Mouse (Mus musculus): ENCODE measurements at regions not wholly inside any gene's neighbourhood (a gene's known extent, or its start where the extent isn't known, plus 50 kb on each side); places are given as distances from the start of the nearest gene placed in this dataset.

- no peak for DNase-seq (ENCODE audit: low read depth, low spot score)
Measured at GRCm38 (mm10) chr4:124542696-124543095, 67.9 kb downstream of the 3100002H09Rik start.

GRCm38 (mm10) chr4:124538471-124538870, 72.1 kb downstream of the 3100002H09Rik start:
- DNase-seq (ENCODE audit: low read depth, low spot score), result no peak

DNA sequence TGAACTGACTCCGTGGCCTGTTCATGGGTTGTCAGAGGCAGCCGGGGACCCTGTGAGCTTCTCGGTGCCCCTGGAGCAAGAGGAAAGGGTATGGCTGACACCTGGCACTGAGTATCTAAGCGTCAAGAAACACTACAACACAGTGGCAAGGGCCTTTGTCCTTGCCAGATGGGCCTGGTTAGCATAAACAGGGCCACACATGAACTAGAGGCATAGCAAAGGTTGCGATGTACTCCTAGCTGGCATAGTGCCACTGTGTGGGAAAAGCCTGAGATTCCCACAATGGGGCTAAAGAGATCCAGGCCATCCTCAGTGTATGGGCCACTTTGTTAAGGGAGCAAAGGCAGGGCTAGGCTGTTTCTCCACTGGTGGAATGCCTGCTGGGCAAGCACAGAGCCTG, 72.9 kb downstream of the 3100002H09Rik start:
- no peak for DNase-seq (ENCODE audit: low read depth, low spot score)

DNA sequence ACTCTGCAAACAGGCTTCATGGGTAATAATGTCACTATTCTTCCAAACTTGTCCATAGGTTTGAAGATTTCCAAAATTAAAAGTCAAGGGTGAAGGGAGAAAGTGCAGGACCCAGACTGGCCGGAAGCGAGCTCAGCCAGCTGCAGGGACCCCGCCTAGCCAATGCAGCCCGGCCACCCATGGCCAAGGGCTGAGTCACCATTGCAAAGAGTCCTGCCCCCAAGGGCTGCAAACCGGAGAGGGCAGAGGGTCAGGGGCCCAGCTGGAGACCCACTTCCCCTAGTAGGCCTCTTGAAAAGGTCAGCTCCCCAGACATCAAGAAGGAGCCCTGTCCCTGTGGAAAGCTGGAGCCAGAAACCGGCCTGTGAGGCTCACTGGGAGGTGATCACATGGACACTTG, 77.0 kb downstream of the 3100002H09Rik start:
- no peak for DNase-seq (ENCODE audit: low read depth, low spot score)

- DNase-seq (ENCODE audit: low read depth, low spot score), result no peak
Measured at GRCm38 (mm10) chr4:124530596-124530995, 80.0 kb downstream of the 3100002H09Rik start.

- no peak for DNase-seq (ENCODE audit: low read depth, low spot score)
Measured at GRCm38 (mm10) chr4:124526822-124527221, 83.8 kb downstream of the 3100002H09Rik start.

DNA sequence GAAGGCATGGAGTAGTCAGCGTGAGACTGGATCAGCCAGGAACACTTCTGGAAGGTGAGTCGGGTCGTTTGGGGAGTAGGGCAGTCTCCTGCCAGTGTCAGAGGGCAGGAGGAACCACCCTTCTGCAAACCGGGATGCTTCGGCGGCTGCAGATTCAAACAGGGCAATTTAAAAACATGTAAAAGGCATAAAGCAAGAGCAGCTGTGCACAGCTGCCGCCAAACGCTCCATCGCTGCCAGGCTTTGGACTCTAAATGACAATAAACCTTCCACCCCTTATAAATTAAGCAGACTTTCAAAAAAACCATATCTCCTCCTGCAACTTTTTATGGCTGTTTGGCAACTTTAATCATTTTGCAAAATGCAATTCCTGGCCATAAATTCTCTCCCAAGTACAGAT, 84.2 kb downstream of the 3100002H09Rik start:
- no peak for DNase-seq (ENCODE audit: low read depth, low spot score)

DNA sequence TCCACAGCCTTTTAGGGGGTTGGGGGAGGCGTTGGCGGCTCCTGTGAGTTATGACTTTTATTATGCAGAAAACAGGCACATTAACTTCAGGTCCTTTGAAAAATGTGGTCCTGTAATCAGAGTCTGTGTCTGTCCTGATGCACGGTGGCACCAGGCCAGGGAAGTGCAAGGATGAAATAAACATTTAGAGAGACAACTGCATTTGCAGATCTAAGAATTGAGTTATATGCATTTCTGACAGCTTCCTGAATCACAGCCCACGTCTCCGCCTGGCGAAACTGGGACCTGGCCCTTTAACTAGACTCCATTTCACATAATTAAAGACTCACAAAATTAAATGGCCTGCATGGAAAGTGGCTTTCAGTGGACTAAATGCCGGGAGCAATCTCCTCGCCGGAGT, 90.3 kb downstream of the 3100002H09Rik start:
- no peak for DNase-seq (ENCODE audit: low read depth, low spot score)

DNA sequence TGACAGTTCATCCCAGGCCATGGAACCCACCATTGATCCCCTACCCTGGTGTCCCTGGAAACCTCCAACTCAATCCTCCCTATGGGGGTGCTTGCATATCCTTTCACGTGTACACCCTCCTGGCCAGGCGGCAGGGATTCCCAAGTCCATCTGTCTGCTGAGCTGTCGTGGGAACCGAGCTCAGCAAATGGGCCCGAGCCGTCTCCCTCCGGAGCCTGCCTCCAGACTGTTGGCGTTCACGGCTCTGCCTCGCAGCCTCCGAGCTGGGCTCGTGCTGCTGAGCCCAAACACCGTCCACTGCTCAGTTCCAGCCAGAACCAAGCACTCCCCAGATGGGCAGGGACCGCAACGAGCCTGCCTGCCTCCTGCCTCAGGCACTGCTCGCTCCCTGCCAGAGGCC, 98.8 kb downstream of the 3100002H09Rik start:
- DNase-seq (ENCODE audit: low read depth, low spot score), result no peak

DNA sequence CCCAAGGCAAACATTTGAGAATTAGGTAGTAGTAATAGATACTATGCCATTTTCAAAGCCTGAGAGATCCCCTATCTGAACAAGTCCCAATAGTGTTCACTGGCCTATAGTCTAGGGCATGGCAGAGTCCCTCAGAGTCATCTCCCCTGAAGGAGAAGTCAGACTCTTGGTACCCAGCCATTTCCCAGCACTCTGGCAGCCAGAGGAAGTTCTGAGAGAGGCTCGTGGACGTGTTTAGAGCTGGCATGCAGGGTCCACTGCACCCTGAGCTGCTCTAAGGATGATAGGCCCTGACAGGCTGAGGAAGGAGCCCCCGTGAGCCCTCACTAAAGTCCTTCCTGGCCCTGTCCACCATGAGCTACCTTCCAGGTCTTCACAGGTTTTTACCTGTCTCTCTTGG, 99.8 kb downstream of the 3100002H09Rik start:
- DNase-seq (ENCODE audit: low read depth, low spot score), result no peak

GRCm38 (mm10) chr4:124509695-124510094, 100.9 kb downstream of the 3100002H09Rik start:
- DNase-seq (ENCODE audit: low read depth, low spot score), result no peak

GRCm38 (mm10) chr4:124506083-124506647, 104.4 kb downstream of the 3100002H09Rik start:
- no peak for DNase-seq (ENCODE audit: low read depth, low spot score)

DNA sequence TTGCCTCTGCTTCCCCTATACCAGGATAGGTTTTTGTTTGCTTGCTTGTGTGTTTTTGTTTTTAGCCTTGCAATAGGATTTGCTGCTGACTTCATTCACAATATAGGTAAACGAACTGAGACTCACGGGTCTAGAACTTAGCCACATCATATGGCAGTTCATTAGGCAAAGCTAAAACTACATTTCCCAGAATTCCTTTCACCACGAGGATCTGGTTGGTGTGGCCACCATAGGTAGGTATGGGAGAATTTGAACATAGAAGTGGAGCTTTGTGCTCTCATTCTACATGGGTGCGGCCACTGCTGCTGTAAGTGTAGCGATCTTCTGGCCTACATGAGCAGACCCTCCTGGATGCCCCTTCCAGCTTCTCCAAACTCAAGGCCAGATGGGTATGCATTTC, 108.8 kb downstream of the 3100002H09Rik start:
- DNase-seq (ENCODE audit: low read depth, low spot score), result no peak

DNA sequence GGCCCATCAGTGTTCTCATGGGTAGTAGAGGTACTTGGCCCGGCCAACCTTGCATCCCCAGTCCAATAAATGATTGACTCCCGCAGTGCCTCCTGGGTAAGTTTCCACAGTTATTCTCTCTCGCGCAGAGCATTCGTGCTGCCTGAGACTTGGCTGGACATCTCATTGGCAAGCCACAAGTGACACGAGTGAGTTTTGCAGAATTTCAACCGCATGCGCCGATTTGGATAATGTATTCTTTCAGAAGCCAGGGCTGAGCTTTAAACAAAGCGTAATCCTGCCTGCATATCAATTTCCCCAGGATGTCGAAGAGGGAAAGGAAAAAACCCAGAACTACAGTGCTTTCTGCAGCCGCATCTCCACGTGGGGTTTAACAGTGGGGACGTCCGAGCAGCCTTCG, 112.6 kb downstream of the 3100002H09Rik start:
- DNase-seq (ENCODE audit: low read depth, low spot score), result no peak

DNA sequence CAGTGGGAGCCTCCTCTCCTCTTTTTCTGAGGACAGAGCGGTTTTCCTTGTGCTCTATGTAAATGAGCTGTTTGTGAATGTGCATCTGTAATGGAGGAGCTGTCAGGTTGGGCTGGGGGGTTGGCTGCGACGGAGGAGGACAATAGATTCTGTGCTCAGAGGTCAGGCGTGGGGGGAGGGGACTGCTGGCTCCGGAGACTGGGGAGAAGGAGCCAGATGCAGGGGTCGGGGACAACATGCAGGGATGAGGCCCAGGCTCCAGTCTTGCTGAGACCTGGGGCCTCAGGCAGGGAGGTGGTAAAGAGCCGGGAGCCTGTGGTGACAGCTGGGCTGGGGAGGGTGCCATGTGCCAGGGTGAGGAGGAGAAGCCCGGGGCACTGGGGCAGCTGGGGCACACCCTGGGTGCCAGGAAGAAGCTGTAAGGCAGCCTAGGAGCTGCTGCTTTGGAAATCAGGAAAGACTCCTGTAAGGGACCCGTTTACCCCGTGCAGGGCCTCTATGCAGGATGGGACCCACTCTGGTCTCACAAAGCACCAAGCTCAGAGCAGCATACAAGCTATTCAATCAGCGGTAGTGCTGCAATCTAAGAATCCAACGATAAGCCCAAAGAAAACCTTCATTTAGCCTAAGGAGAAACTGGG, 124.5 kb downstream of the 3100002H09Rik start:
- no peak for DNase-seq (ENCODE audit: low read depth, low spot score)

DNA sequence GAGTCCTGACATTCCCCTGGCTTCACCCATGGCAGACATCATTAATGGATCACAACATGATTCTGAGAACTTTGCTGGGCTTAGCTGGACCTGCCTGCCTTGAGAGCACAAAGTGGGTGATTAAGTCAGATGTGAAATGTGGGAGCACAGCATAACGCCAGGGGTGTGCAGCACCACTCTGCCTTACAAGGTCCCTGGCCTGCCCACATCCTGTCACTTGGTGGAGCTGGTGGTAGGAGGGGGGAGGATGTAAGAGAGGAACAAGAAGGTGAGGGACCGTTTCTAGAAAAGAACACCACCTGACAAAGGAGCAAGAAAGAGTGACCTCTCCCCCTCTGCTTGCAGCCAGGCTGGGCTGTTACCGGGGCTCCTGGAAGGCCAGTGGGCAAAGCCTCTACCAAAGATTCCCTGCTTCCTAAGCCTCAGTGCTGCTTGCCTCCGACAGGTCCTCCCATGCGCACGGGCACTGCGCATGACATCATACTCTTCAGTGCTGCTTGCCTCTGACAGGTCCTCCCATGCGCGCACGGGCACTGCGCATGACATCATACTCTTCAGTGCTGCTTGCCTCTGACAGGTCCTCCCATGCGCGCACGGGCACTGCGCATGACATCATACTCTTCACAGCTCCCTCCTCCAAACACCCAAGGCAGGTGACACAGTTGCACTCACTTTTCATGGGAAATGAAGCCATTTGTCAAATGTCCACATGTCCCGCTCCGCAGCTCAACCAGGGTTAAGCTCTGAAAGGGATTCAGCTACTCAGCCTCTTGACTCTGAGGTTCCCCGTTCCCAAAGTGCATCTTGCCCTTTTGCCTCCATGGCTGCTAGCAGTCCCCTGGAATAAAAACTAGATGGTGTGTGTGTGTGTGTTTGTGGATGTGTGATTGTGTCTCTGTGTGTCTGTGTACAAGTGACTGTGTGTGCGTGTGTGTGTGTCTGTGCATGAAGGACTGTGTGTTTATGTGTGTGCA, 125.7 kb downstream of the 3100002H09Rik start:
- DNase-seq (ENCODE audit: low read depth, low spot score), result no peak

GRCm38 (mm10) chr4:124477870-124478301, 132.7 kb downstream of the 3100002H09Rik start:
- DNase-seq (ENCODE audit: low read depth, low spot score), result no peak

- DNase-seq (ENCODE audit: low read depth, low spot score), result no peak
Measured at GRCm38 (mm10) chr4:124477359-124477868, 133.2 kb downstream of the 3100002H09Rik start.

GRCm38 (mm10) chr4:124465229-124465820, 145.3 kb downstream of the 3100002H09Rik start:
- no peak for DNase-seq (ENCODE audit: low read depth, low spot score)

DNA sequence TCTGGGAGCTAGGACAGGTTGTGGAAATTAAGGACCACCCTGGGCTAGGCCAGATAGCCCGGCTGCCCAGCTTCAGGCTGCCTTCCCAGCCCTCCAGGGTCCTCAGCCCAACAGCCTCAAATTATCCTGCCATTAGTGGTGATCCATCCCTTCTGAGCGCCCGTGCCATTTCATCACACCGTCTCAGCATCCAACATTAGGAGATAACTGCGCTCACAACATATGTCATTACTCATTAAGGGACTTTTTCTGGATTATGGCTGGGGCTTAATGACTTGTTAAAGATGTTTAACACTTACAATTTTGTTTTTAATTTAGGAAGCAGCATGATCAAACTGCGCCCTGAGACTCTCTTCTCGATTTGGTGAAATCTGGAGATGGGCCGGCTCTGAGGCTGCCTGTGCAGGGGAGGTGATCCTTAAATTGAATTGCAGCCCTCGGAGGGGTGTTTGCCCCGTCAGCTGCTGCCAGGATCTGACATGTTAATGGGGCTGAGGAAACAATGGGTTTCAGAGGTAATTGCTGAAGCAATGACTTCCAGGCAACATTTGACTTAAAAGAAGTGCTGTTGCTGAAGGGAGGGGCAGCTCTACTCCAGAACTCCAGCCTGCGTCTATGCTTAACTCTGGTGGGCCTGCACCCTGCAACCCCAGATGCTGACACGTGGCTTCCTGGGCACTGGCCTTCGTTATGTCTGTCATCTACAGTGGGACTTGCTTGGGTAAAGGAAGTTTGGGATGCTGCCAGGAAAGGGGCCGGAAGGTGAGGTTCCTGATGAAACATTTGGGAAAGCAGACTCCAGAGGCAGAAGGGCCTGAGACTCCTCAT, 154.9 kb downstream of the 3100002H09Rik start:
- no peak for DNase-seq (ENCODE audit: low read depth, low spot score)

DNA sequence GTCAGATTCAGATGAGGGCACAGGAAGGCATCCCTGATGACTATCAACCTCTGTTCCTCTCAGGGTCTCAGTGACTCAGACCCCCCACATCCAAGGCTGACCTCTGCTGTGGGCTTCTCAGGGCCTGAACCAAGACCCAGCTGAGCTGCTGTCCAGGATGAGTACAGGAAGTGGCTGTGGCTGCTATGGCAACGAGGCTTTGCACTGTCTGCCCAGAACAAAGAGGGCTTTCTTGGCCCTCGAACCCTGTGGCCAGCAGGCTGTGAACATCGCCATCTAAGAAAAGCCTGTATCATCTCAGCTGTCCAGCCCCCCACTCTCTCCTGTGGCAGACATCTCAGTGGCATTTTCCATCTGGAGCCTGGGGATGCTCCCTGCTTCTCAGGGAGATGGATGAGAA, 159.5 kb downstream of the 3100002H09Rik start:
- DNase-seq (ENCODE audit: low read depth, low spot score), result no peak

Data from skeletal muscle tissue, adult 2 months (tissue).